Mouse (Mus musculus) G1E (cell line): ENCODE results near the gene Suz12. TPM values are rescaled to one million over a fixed set of nuclear protein-coding genes. Genes with fewer than 3 reads are reported as not detected.
"Not testable (repeated sequence)": the region's sequence is repeated elsewhere in the genome, so short reads cannot be mapped to it uniquely, and the experiment has no call there.

ENCODE experiments used
- ATAC-seq: 2 replicates; pipeline ENCODE4 v1.8.0; 2016; ENCODE audit warnings: mild to moderate bottlenecking; ENCODE audit not compliant: insufficient number of reproducible peaks, poor library complexity, low FRiP score, severe bottlenecking; ENCODE audit errors: extremely low read depth
- DNase-seq: peaks from one replicate; pipeline ENCODE4 v3.0.0; 2012; ENCODE audit warnings: low spot score
- H3K27me3 ChIP-seq: 2 replicates; pipeline ENCODE4 v1.6.1; 2012; ENCODE audit warnings: mild to moderate bottlenecking, low read length, inconsistent platforms; ENCODE audit not compliant: insufficient read depth
- H3K36me3 ChIP-seq: replicated peaks from 2 replicates; pipeline ENCODE3; 2012; ENCODE audit warnings: mild to moderate bottlenecking, inconsistent platforms
- H3K4me1 ChIP-seq: 2 replicates; pipeline ENCODE4 v1.6.1; 2012; ENCODE audit warnings: low read depth, low read length, inconsistent platforms, mixed read lengths; ENCODE audit not compliant: insufficient read depth
- H3K4me3 ChIP-seq: 2 replicates; pipeline ENCODE4 v1.5.1; 2012; ENCODE audit warnings: low read depth, mild to moderate bottlenecking, inconsistent platforms, low read length, moderate library complexity, mixed read lengths
- H3K9me3 ChIP-seq: replicated peaks from 2 replicates; pipeline ENCODE4 v1.6.1; 2012; ENCODE audit warnings: inconsistent platforms
- CTCF ChIP-seq: IDR thresholded peaks from 2 replicates; pipeline ENCODE4 v1.5.1; 2012; ENCODE audit warnings: low read depth, low read length, inconsistent platforms, mixed read lengths
- GATA1 ChIP-seq: IDR thresholded peaks from 2 replicates; pipeline ENCODE4 v1.6.1; 2012; ENCODE audit warnings: borderline replicate concordance, low read length, inconsistent platforms, mixed read lengths
- GATA2 ChIP-seq: IDR thresholded peaks from 2 replicates; pipeline ENCODE4 v1.6.1; 2012; ENCODE audit warnings: low read depth, low read length, inconsistent platforms, borderline replicate concordance
- POLR2AphosphoS5 ChIP-seq: IDR thresholded peaks from 2 replicates; pipeline ENCODE4 v1.6.1; 2012; ENCODE audit warnings: low read depth, low read length, inconsistent platforms; ENCODE audit not compliant: insufficient replicate concordance
- TAL1 ChIP-seq: conservative IDR thresholded peaks from 2 replicates; pipeline ENCODE4 v1.6.1; 2012; ENCODE audit warnings: low read depth, low read length, inconsistent platforms, mixed read lengths
- polyA plus RNA-seq: library from polyadenylated mRNA; stranded (reverse); fragments of >175 nt; gene quantifications from 2 replicates; pipeline ENCODE4 v1.2.3, GENCODE M21; 2012
- total RNA-seq, 2 experiments: library from RNA; stranded (forward) in 1 of 2; stranded (reverse) in 1 of 2; fragments of 200-1000 nt in 1 of 2; fragments of >200 nt in 1 of 2; fragmentation: Nextera tagmentation in 1 of 2; gene quantifications; 2 replicates each; pipeline ENCODE4 v1.2.3; 2014 to 2017

The Suz12 gene
- total and polyA plus RNA-seq, 3 experiments = 43.7 to 300 (median 131) TPM

DNA sequence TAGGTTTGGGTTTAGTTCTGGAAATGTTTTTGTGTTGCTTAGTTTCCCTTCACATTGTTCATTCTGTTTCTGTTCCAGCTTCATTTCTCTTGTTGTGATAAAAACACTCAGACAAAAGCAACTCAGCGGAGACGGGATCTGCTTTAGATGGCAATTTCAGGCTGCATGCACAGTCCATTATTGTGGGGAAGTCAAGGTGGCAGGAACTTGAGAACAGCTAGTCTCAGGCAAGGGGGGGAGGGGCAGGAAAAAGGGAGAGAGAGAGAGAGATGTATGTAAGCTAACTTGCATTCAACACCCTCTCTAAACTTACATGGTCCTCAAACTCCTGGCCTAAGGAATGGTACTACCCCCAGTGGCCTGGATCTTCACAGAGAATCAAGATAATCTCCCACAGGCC lies 17.5 kb upstream of the Suz12 start:
- Histone ChIP-seq H3K4me3 (no peak overlapping the region), H3K9me3 (peaks cover 3% of the 10 kb centered on the region; the same call in 1 of the 2 replicates), H3K27me3 (peaks cover 11% of the 10 kb centered on the region), H3K4me1 (peaks cover 8% of the 10 kb centered on the region), H3K36me3 (no peaks in the 10 kb centered on the region)
- TF ChIP-seq CTCF (no peak), GATA1 (no peak), TAL1 (no peak), POLR2AphosphoS5 (no peak), GATA2 (no peak)
- DNase-seq (no peak), ATAC-seq (no peak)

DNA sequence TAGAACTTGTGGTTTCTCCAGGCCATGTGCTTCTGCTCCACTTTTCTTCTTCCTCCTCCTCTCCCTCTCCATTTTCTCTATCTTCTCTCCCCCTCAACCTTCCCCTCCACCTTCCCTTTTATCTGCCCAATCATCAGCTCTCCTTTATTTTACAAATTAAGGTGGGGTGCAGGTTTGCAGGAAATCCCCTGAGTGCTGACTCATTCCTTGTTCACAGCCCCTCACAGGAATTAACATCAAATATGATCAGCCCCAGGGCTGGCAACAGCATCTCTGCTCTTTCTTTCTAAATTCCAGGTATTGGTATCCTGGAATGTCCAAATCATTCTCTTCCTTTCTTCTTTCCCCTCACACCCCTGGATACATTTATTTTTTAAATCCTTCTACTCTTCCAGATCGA lies 16.7 kb upstream of the Suz12 start:
- ATAC-seq (no peak), DNase-seq (no peak)
- no peaks in the 10 kb centered on the region for H3K36me3 ChIP-seq
- peaks cover 8% of the 10 kb centered on the region for H3K4me1 ChIP-seq
- no peak for TF ChIP-seq POLR2AphosphoS5
- TF ChIP-seq GATA1 = no peak
- TF ChIP-seq GATA2 = no peak
- H3K9me3 ChIP-seq = peaks cover 3% of the 10 kb centered on the region; the same call in 1 of the 2 replicates
- H3K4me3 ChIP-seq = no peak overlapping the region
- H3K27me3 ChIP-seq = peaks cover 13% of the 10 kb centered on the region

DNA sequence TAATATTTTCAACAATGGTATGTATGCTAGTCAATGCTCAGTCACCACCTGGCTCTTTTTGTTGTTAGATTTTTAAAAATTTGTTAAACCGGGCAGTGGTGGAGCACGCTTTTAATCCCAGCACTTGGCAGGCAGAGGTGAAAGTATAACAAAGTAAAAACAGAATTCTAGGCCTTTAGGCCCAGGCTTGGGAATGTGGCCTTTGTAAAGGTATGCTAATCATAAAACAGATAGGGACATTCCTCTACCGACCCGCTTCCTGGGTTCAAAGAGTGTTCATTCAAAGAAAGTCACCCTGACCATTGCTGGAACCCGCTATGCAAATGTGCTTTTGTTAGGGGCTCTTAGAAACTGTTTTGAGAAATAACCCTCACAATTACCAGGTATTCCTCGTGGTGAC lies 16.3 kb upstream of the Suz12 start:
- H3K4me3 ChIP-seq, H3K4me1 ChIP-seq, ATAC-seq, H3K9me3 ChIP-seq, DNase-seq, H3K36me3 ChIP-seq: not testable (repeated sequence)
- H3K27me3 ChIP-seq = peaks cover 15% of the 10 kb centered on the region

- not testable (repeated sequence) for H3K4me3 ChIP-seq, ATAC-seq, H3K36me3 ChIP-seq, DNase-seq, H3K9me3 ChIP-seq
- H3K27me3 ChIP-seq = peaks cover 16% of the 10 kb centered on the region
- H3K4me1 ChIP-seq = peaks cover 11% of the 10 kb centered on the region
Measured at GRCm38 (mm10) chr11:79977061-79977460, 15.8 kb upstream of the Suz12 start.

GRCm38 (mm10) chr11:79977747-79978146 lies 15.2 kb upstream of the Suz12 start:
- H3K36me3 ChIP-seq, DNase-seq, ATAC-seq, H3K9me3 ChIP-seq, H3K4me3 ChIP-seq: not testable (repeated sequence)
- Histone ChIP-seq H3K27me3 (peaks cover 20% of the 10 kb centered on the region), H3K4me1 (peaks cover 13% of the 10 kb centered on the region)

GRCm38 (mm10) chr11:79986886-79987285 lies 6.0 kb upstream of the Suz12 start:
- Histone ChIP-seq H3K27me3 (peaks cover 23% of the 10 kb centered on the region), H3K36me3 (no peaks in the 10 kb centered on the region), H3K9me3 (no peaks in the 10 kb centered on the region), H3K4me1 (peaks cover 11% of the 10 kb centered on the region), H3K4me3 (no peak overlapping the region)
- DNase-seq = no peak
- no peak for ATAC-seq
- no peak for TF ChIP-seq CTCF
- no peak for TF ChIP-seq TAL1
- TF ChIP-seq GATA2 = no peak
- no peak for TF ChIP-seq POLR2AphosphoS5
- TF ChIP-seq GATA1 = no peak

DNA sequence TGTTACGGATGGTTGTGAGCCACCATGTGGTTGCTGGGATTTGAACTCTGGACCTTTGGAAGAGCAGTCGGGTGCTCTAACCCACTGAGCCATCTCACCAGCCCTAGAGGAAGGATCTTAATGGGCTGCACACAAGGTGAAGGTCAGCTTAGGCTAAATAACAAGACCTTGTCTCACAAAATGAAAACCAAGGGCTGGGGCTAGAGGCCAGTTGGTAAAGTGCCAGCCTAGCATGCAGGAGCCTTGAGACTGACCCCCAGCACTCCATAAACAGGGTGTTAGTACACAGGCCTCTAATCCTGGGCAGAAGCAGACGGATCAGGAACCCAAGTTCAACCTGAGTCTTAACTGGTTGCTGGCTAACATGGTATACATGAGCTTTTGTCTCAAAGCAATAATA lies 5.0 kb upstream of the Suz12 start:
- ATAC-seq = no peak
- Histone ChIP-seq H3K27me3 (peaks cover 16% of the 10 kb centered on the region), H3K4me3 (no peak overlapping the region), H3K9me3 (no peaks in the 10 kb centered on the region), H3K4me1 (peaks cover 13% of the 10 kb centered on the region), H3K36me3 (no peaks in the 10 kb centered on the region)
- no peak for TF ChIP-seq CTCF
- TF ChIP-seq TAL1 = no peak
- no peak for TF ChIP-seq GATA2
- no peak for TF ChIP-seq GATA1
- no peak for TF ChIP-seq POLR2AphosphoS5
- no peak for DNase-seq

DNA sequence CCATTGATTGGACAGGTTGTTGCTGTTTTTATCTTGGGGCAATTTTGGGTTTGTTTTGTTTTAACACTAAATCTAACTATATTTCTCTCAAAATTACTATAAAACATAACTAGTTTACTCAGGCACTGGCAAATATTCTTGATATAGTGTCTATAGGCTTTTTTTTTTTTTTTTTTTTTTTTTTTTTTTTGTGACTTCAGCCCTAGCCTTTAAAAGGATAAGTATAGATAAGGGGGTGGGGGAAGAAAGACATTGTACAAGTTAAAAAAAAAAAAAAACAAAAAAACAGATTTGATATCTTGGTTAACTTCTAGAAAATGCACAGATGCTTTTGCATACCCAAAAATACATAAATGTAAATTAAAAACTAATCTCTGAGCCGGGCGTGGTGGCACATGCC lies 2.8 kb upstream of the Suz12 start:
- ATAC-seq (no peak), DNase-seq (no peak)
- H3K27me3 ChIP-seq = 0 out of 2 replicates have a peak, but pooled peaks cover 4% of the 10 kb centered on the region
- H3K4me3 ChIP-seq = no peak overlapping the region
- no peaks in the 10 kb centered on the region for H3K36me3 ChIP-seq
- peaks cover 14% of the 10 kb centered on the region for H3K4me1 ChIP-seq
- TF ChIP-seq GATA2 = no peak
- no peak for TF ChIP-seq CTCF
- TF ChIP-seq GATA1 = no peak
- no peak for TF ChIP-seq TAL1
- TF ChIP-seq POLR2AphosphoS5 = no peak
- no peaks in the 10 kb centered on the region for H3K9me3 ChIP-seq
